Mouse (Mus musculus) megakaryocyte, embryonic 14.5 days (primary cell): ENCODE results near the gene Ap3d1.

Source experiments
- FLI1 ChIP-seq: IDR thresholded peaks from 2 replicates; pipeline ENCODE4 v1.6.1; 2012; ENCODE audit warnings: low read length, inconsistent platforms, mixed read lengths
- GATA1 ChIP-seq: IDR thresholded peaks from 3 replicates; pipeline ENCODE4 v1.6.1; 2012; ENCODE audit warnings: mixed read lengths, low read length, inconsistent platforms, borderline replicate concordance

- TF ChIP-seq GATA1 (no peak), FLI1 (no peak)
These were observed 70.8 kb downstream of the Ap3d1 start for GRCm38 (mm10) chr10:80671251-80671650.
